Mouse (Mus musculus): ENCODE measurements around the gene Mrgbp. TPM values are rescaled to one million over a fixed set of nuclear protein-coding genes. Genes with fewer than 3 reads are reported as not detected.

Gene Mrgbp
- polyA plus RNA-seq, 1 experiment from 2014 or later = 26.2 TPM

DNA sequence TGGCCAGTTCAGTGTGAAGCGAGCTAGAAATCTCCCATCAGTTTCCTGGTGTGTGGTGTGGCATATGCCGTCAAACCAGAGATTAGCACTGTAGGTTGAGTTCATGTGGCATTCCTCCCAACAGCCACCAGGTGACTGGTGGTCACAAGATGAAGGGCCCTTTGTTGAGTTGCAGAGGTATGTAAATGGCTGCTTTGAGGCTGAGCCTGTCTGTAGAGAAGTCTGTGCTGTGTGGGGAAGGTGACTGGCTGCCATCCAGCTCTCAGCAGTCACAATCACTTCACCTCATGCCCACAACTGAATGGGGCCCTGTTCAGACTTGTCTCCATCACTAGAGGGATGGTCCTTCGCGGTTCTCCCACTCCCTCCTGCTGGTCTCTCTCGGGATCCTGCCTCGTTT lies 23.7 kb downstream of the Mrgbp start:
- 0 out of 2 replicates have a peak, but pooled peaks cover 7% of the 10 kb centered on the region for H3K27me3 ChIP-seq (replicated peaks; ENCODE audit: control insufficient read depth, insufficient read depth, low read length)
- no peaks in the 10 kb centered on the region for H3K9me3 ChIP-seq (ENCODE audit: control insufficient read depth, low read length)
- H3K4me3 ChIP-seq (ENCODE audit: low read depth, low read length) = no peak overlapping the region
- no peaks in the 10 kb centered on the region for H3K36me3 ChIP-seq (ENCODE audit: control insufficient read depth, insufficient read depth, low read length)
- no peak overlapping the region for H3K27ac ChIP-seq (ENCODE audit: low read depth, low read length)
- WGBS = 56% methylated on average over 6 of the region's 6 CpGs
- DNase-seq (ENCODE audit: low spot score) = no peak
- ATAC-seq (replicated peaks; ENCODE audit: low FRiP score) = no peak
- H3K9ac ChIP-seq (ENCODE audit: low read depth, low read length) = no peak overlapping the region
- no peak overlapping the region for H3K4me2 ChIP-seq
- H3K4me1 ChIP-seq (replicated peaks; ENCODE audit: control insufficient read depth, insufficient read depth, low read length) = no peaks in the 10 kb centered on the region

DNA sequence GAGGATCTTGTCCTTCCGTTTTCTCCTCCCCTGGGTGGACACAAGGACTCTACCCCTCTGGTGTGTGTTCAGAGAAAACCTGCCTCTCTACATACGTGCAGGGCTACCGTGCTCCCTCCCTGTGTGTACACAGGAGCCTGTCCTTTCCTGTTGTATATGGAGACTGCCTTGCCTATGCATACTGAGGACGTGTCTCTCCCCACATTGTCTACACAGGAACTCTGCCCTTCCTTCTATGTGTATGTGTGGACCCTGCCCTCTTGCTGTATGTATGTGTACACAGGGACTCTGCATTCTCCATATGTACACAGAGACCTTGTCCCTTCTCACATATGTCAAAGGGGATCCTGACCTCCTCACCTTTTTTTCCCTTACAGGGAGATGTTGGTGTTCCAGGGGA lies 29.2 kb downstream of the Mrgbp start:
- no peaks in the 10 kb centered on the region for H3K4me1 ChIP-seq (replicated peaks; ENCODE audit: control insufficient read depth, insufficient read depth, low read length)
- H3K27me3 ChIP-seq (replicated peaks; ENCODE audit: control insufficient read depth, insufficient read depth, low read length) = no peaks in the 10 kb centered on the region
- DNase-seq (ENCODE audit: low spot score) (no peak), ATAC-seq (replicated peaks; ENCODE audit: low FRiP score) (peak; percentile 67; the same call in 1 of the 2 replicates)
- H3K4me2 ChIP-seq = no peak overlapping the region
- no peak overlapping the region for H3K27ac ChIP-seq (ENCODE audit: low read depth, low read length)
- no peaks in the 10 kb centered on the region for H3K9me3 ChIP-seq (ENCODE audit: control insufficient read depth, low read length)
- H3K36me3 ChIP-seq (ENCODE audit: control insufficient read depth, insufficient read depth, low read length) = no peaks in the 10 kb centered on the region
- WGBS = 64% methylated on average over 4 of the region's 4 CpGs
- H3K9ac ChIP-seq (ENCODE audit: low read depth, low read length) = no peak overlapping the region
- H3K4me3 ChIP-seq (ENCODE audit: low read depth, low read length) = no peak overlapping the region

DNA sequence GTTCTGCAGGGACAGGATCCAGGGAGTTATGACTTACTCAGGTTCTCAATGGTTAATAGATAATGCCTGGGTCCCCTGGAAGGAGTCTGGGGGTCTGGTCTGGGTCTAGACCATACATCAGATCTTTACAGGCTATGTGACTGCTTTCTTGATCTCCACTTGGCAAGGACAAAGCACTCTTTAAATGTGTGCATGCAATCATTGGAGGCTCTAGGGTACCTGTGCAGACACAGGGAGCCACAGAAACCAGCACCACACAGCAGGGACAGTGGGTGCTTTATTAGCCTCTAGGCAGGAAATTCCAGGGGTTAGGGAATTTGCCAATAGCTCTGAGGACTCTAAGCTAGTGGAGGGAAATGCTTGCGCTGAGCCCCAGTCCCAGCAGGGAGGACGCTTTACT lies 30.8 kb downstream of the Mrgbp start:
- WGBS = 74% methylated on average over 2 of the region's 2 CpGs

More for the DNA sequence above, 30.8 kb downstream of the Mrgbp start:
- H3K4me2 ChIP-seq = no peak overlapping the region
- H3K27me3 ChIP-seq (replicated peaks; ENCODE audit: control insufficient read depth, insufficient read depth, low read length) = no peaks in the 10 kb centered on the region
- no peak overlapping the region for H3K27ac ChIP-seq (ENCODE audit: low read depth, low read length)
- no peak for DNase-seq (ENCODE audit: low spot score)
- no peaks in the 10 kb centered on the region for H3K36me3 ChIP-seq (ENCODE audit: control insufficient read depth, insufficient read depth, low read length)
- H3K4me3 ChIP-seq (ENCODE audit: low read depth, low read length) = no peak overlapping the region
- H3K9me3 ChIP-seq (ENCODE audit: control insufficient read depth, low read length) = no peaks in the 10 kb centered on the region
- no peaks in the 10 kb centered on the region for H3K4me1 ChIP-seq (replicated peaks; ENCODE audit: control insufficient read depth, insufficient read depth, low read length)
- no peak overlapping the region for H3K9ac ChIP-seq (ENCODE audit: low read depth, low read length)
- ATAC-seq (replicated peaks; ENCODE audit: low FRiP score) = no peak

Other genes with a start within 250 kb of the Mrgbp start
- gene Gata5, start 246.6 kb upstream of the Mrgbp start, polyA plus RNA-seq (2014; fragmentation: Nextera tagmentation; extraction: Ambion mirVana) = 7.6 and 7.7 TPM in 2 replicates
- gene Slco4a1, start 125.1 kb upstream of the Mrgbp start, polyA plus RNA-seq (2014; fragmentation: Nextera tagmentation; extraction: Ambion mirVana) = 1.5 and 2.0 TPM in 2 replicates
- gene Ntsr1, start 81.3 kb upstream of the Mrgbp start, polyA plus RNA-seq (2014; fragmentation: Nextera tagmentation; extraction: Ambion mirVana) = 0.49 and 0.75 TPM in 2 replicates
- gene Ogfr, start 7.9 kb downstream of the Mrgbp start, polyA plus RNA-seq (2014; fragmentation: Nextera tagmentation; extraction: Ambion mirVana) = 50.7 and 53.4 TPM in 2 replicates
- gene Col9a3, start 16.5 kb downstream of the Mrgbp start, polyA plus RNA-seq (2014; fragmentation: Nextera tagmentation; extraction: Ambion mirVana) = 2.6 and 3.4 TPM in 2 replicates
- gene Tcfl5, start 61.4 kb downstream of the Mrgbp start, polyA plus RNA-seq (2014; fragmentation: Nextera tagmentation; extraction: Ambion mirVana) = 0.15 and 0.29 TPM in 2 replicates
- gene Dido1, start 128.7 kb downstream of the Mrgbp start, polyA plus RNA-seq (2014; fragmentation: Nextera tagmentation; extraction: Ambion mirVana) = 28.7 and 29.8 TPM in 2 replicates
- gene Gid8, start 128.8 kb downstream of the Mrgbp start, polyA plus RNA-seq (2014; fragmentation: Nextera tagmentation; extraction: Ambion mirVana) = 95.7 and 102 TPM in 2 replicates
- gene Slc17a9, start 144.0 kb downstream of the Mrgbp start, polyA plus RNA-seq (2014; fragmentation: Nextera tagmentation; extraction: Ambion mirVana) = 4.3 and 4.7 TPM in 2 replicates
- gene Bhlhe23, start 195.6 kb downstream of the Mrgbp start, polyA plus RNA-seq (2014; fragmentation: Nextera tagmentation; extraction: Ambion mirVana) = not detected in 2 replicates

Measured in liver, embryonic 11.5 days (tissue).